In genomic region chr4:123282915-123283674, GRCm38 (mm10) we compare ENCODE assay signal across 8 mouse cellular contexts. TPM values are rescaled to one million over a fixed set of nuclear protein-coding genes. Genes with fewer than 3 reads are reported as not detected.
DNase-seq lines count a peak whose midpoint lies in the region; ATAC-seq and TF ChIP-seq lines count a peak whose summit lies in the region.
"Not testable (repeated sequence)": the region's sequence is repeated elsewhere in the genome, so short reads cannot be mapped to it uniquely, and the experiment has no call there.

No protein-coding gene starts in this region.

- intact Hi-C loops in heart, postnatal 36 days (cut with DNase I): not testable (repeated sequence)

- H3K4me2 ChIP-seq in stomach, embryonic 16.5 days (ENCODE audit: low read depth, low read length): peak overlapping the region; percentile 87

- ATAC-seq in G1E (ENCODE audit: extremely low read depth, insufficient number of reproducible peaks, low FRiP score, poor library complexity, severe bottlenecking): not testable (repeated sequence)
- peak; percentile 46; the same call in 1 of the 2 replicates for ATAC-seq in frontal cortex, adult (ENCODE audit: low TSS enrichment)
- ATAC-seq in stomach, embryonic 16.5 days (ENCODE audit: insufficient read depth, low FRiP score): peak; percentile 35; the same call in 1 of the 2 replicates

- H3K27ac ChIP-seq in stomach, embryonic 16.5 days (ENCODE audit: low read length): not testable (repeated sequence)

- H3K9me3 ChIP-seq in G1E (replicated peaks); stomach, embryonic 16.5 days (replicated peaks; ENCODE audit: control insufficient read depth, low read length): not testable (repeated sequence)

- not testable (repeated sequence) for DNase-seq in G1E (ENCODE audit: low spot score)
- peak; percentile 37 for DNase-seq in cerebellum, adult 9-11 months
- DNase-seq in heart, postnatal 36 days: peak; percentile 49 to 50
- DNase-seq in kidney, postnatal 10 days: peak; percentile 59
- peak; percentile 30 for DNase-seq in lung, adult 2 months
- peak; percentile 29 for DNase-seq in naive thymus-derived CD4-positive, alpha-beta T cell, adult 2 months (ENCODE audit: low read depth)

- not testable (repeated sequence) for TF ChIP-seq CTCF in G1E (IDR thresholded peaks at IDR 0.05; ENCODE audit: low read depth, low read length); lung, adult 2 months (IDR thresholded peaks at IDR 0.05; ENCODE audit: insufficient read depth, low read length)

- not testable (repeated sequence) for TF ChIP-seq POLR2A in lung, adult 2 months (IDR thresholded peaks at IDR 0.05; ENCODE audit: borderline replicate concordance, extremely low read depth, low read depth, low read length)

- H3K4me1 ChIP-seq in G1E (ENCODE audit: insufficient read depth, low read depth, low read length): peaks cover 45% of the 10 kb centered on the region
- not testable (repeated sequence) for H3K4me1 ChIP-seq in lung, adult 2 months (ENCODE audit: control insufficient read depth, insufficient read depth, low read length)
- peaks cover 25% of the 10 kb centered on the region for H3K4me1 ChIP-seq in stomach, embryonic 16.5 days (ENCODE audit: control insufficient read depth, insufficient read depth, low read length)

- H3K4me3 ChIP-seq in G1E (ENCODE audit: low read depth, low read length): peak overlapping the region; percentile 74
- H3K4me3 ChIP-seq in lung, adult 2 months (replicated peaks; ENCODE audit: extremely low read depth, low read depth, low read length): peak overlapping the region; percentile 58
- peak overlapping the region; percentile 67 for H3K4me3 ChIP-seq in stomach, embryonic 16.5 days (replicated peaks; ENCODE audit: low read length)

- under 1% methylated on average over 48 of the region's 55 CpGs for WGBS in lung, adult 2 months
- under 1% methylated on average over 47 of the region's 55 CpGs for WGBS in stomach, embryonic 16.5 days

- peaks cover 45% of the 10 kb centered on the region for H3K36me3 ChIP-seq in G1E (replicated peaks)
- H3K36me3 ChIP-seq in stomach, embryonic 16.5 days (ENCODE audit: control insufficient read depth, insufficient read depth, low read length): peaks cover 11% of the 10 kb centered on the region; the same call in 1 of the 2 replicates

- H3K27me3 ChIP-seq in G1E (ENCODE audit: insufficient read depth, low read length); stomach, embryonic 16.5 days (ENCODE audit: control insufficient read depth, insufficient read depth, low read length): not testable (repeated sequence)

- peak overlapping the region; percentile 70 for H3K9ac ChIP-seq in stomach, embryonic 16.5 days (ENCODE audit: low read length)

RNA-seq across cellular contexts. Expression of gene Pabpc4, which starts 20.9 kb away (rescaled TPM):
- total RNA-seq in G1E (2014; fragmentation: Nextera tagmentation) (328 and 335 TPM in 2 replicates), G1E (2017) (103 and 112 TPM in 2 replicates)
- polyA plus RNA-seq in G1E (2012): 1,118 and 1,562 TPM in 2 replicates
- 100 to 1,000 TPM; 325 to 393 TPM for total RNA-seq in heart, postnatal 36 days (2021)
- polyA plus RNA-seq in lung, adult 2 months (2012; rRNA removed): 60.3 and 65.4 TPM in 2 replicates
- 31.2 and 42.5 TPM in 2 replicates for polyA plus RNA-seq in stomach, embryonic 16.5 days (2015; fragmentation: Nextera tagmentation; extraction: Ambion mirVana)

RNA-seq across cellular contexts. Expression of gene Oxct2a, which starts 40.3 kb away (rescaled TPM):
- total RNA-seq in G1E (2014; fragmentation: Nextera tagmentation) (not detected in 2 replicates), G1E (2017) (0.33 TPM in 1 of 2 replicates, not detected in the other)
- not detected in 2 replicates for polyA plus RNA-seq in G1E (2012)
- total RNA-seq in heart, postnatal 36 days (2021): not detected
- polyA plus RNA-seq in lung, adult 2 months (2012; rRNA removed): not detected in 2 replicates
- not detected in 2 replicates for polyA plus RNA-seq in stomach, embryonic 16.5 days (2015; fragmentation: Nextera tagmentation; extraction: Ambion mirVana)

RNA-seq across cellular contexts. Expression of gene Heyl, which starts 49.7 kb away (rescaled TPM):
- total RNA-seq in G1E (2014; fragmentation: Nextera tagmentation): not detected in 2 replicates
- total RNA-seq in G1E (2017): 0.05 TPM in 1 of 2 replicates, not detected in the other
- not detected in 2 replicates for polyA plus RNA-seq in G1E (2012)
- total RNA-seq in heart, postnatal 36 days (2021): 10 to 100 TPM; 19.5 to 20.7 TPM
- polyA plus RNA-seq in lung, adult 2 months (2012; rRNA removed): 17.9 and 18.0 TPM in 2 replicates
- 18.5 and 21.3 TPM in 2 replicates for polyA plus RNA-seq in stomach, embryonic 16.5 days (2015; fragmentation: Nextera tagmentation; extraction: Ambion mirVana)

RNA-seq across cellular contexts. Expression of gene Bmp8a, which starts 60.0 kb away (rescaled TPM):
- total RNA-seq in G1E (2014; fragmentation: Nextera tagmentation) (not detected in 2 replicates), G1E (2017) (0.05 TPM in 1 of 2 replicates, not detected in the other)
- 0.02 and 0.10 TPM in 2 replicates for polyA plus RNA-seq in G1E (2012)
- under 1 TPM in 1 of 2 experiments, not detected in 1; 0.14 TPM for total RNA-seq in heart, postnatal 36 days (2021)
- polyA plus RNA-seq in lung, adult 2 months (2012; rRNA removed): 0.27 and 0.55 TPM in 2 replicates
- polyA plus RNA-seq in stomach, embryonic 16.5 days (2015; fragmentation: Nextera tagmentation; extraction: Ambion mirVana): 0.48 and 0.65 TPM in 2 replicates

Comparison
In these comparisons a context has a peak if more than half of its experiments do, and no peak if none do; other contexts are left out.
1. RNA of gene Pabpc4, which starts 20.9 kb away (polyA plus RNA-seq): 1,118 to 1,562 TPM in G1E; 60.3 to 65.4 TPM in lung, adult 2 months and 31.2 to 42.5 TPM in stomach, embryonic 16.5 days; every median in the first group is over 10 times any median in the second.
2. RNA of gene Heyl, which starts 49.7 kb away (polyA plus RNA-seq): 18.5 to 21.3 TPM in stomach, embryonic 16.5 days and 17.9 to 18.0 TPM in lung, adult 2 months; not detected in G1E; every median in the first group is over 10 times any median in the second.
3. Peak in every context shown above with its lines, with median percentiles within 50 percentile points of each other: H3K4me3 ChIP-seq.